Mouse (Mus musculus) kidney, adult 18-20 months (tissue): ENCODE measurements at regions not wholly inside any gene's neighbourhood (a gene's known extent, or its start where the extent isn't known, plus 50 kb on each side); places are given as distances from the start of the nearest gene placed in this dataset.

Source experiments
- DNase-seq: peaks from one replicate; pipeline ENCODE4 v3.0.0; 2021

DNA sequence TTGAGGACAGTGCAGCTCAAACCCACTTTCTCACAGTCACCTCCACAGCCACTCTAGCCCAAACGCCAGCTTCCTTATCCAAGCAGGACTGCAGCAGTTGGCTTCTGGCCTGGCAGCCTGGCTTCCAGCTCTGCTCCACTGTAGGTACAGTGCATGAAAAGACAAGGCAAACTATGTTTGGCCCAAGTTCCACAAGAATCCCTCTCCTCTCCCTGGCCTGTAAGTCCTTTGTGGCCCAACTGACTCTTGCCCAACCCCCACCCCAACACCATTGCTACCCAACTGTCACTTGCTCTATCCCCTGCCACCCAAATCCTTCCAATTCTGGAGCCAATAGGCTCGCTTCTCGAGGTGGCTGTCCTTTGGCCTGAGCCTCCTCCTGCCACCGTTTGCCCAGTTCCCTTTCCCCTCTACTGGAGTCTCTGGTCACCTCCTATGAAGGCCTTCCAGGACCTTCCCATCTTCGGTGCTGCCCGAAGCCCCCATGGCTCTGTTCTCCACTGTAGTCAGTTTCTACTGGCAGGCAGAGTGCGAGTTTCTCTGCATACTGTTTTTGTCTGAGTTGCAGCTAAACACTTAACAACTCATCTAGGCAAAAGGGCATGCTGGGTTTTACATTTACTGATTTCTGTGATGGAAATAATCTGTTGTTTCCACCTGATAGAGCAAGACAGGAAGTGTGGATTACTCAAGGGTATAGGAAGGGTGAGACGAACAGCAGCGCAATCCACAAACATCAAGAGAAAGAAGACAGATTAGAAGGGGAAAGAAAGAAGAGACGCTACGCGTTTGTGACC, 84.4 kb upstream of the Ptpn1 start:
- DNase-seq: peak; percentile 61

DNA sequence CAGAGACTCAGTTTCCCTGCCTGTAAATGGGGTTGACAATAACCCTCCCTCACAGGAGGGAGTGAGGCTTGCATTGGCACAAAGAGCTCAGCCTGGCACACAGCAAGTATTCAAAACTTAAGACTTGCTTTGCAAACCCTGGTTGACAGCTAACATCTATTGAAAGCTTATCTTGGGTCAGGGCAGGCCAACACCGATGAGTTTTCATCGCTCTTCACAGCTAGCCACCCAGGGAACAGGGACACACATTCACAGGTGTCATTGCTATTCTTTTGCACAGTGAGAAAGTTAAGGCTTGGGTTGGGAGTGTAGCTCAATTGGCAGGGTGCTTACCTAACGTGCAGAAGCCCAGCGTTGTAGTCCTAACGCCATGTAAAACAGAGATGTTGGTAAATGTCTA, 86.5 kb upstream of the Ptpn1 start:
- no peak for DNase-seq

GRCm38 (mm10) chr2:167844556-167844955, 87.3 kb upstream of the Ptpn1 start:
- peak; percentile 85 for DNase-seq

DNA sequence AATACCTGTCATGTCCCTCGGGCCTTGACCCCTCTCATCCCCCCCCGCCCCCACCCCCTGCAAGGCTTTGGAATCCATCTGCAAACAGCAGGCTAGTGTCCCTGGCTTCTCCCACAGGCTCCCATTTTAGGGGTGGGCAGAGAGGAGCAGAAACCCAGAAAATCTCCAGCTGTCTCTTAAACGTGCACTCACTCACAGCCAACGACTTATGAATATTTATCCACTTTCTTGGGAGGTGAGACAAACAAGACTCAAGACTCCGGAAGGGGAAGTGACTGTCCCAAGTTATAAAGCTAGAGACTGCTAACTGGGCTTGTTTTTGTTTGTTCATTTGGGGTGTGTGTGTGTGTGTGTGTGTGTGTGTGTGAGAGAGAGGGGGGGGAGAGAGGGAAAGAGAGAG, 87.9 kb upstream of the Ptpn1 start:
- DNase-seq: no peak

DNA sequence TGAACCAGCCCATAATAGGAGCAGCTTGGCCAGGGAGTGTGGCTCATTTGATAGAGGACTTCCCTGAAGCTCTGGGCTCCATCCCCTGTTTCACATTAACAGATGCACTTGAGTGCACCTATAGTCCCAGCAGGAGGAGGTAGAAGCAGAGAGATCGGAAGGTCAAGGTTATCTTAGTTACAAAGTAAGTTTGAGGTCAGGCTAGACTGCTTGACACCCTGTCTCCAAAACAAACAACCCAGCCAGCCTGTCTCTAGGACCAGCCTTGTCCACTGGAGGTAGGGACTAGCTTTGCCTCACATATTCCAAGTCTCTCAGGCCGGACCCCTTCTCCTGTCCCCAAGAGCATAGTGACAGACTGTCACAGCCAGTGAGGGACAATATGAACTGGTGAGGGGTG, 88.9 kb upstream of the Ptpn1 start:
- DNase-seq: no peak

- DNase-seq: no peak
Measured at GRCm38 (mm10) chr2:167842473-167842872, 89.4 kb upstream of the Ptpn1 start.

GRCm38 (mm10) chr2:167841339-167842240, 90.3 kb upstream of the Ptpn1 start:
- DNase-seq: no peak

DNA sequence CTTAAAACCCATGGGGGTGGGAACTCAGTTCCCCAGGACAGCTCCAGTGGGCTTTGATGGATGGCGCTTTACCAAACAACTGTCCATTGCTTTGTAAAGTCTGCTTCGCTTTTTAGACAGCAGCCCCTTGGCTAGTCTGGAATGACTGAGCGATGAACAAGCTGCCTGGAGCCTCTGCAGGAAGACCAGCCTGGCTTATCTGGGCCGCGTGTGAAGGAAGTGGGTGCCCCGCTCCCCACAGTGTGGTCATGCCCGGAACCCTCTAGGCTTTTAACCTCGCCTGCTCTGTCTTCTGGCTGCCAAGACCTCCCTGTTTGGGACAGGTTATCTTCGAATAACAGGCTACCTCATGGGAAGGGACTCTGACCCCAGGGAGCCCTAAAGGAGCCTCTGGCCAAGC, 91.5 kb upstream of the Ptpn1 start:
- no peak for DNase-seq

GRCm38 (mm10) chr2:167839324-167839981, 92.4 kb upstream of the Ptpn1 start:
- DNase-seq: no peak

GRCm38 (mm10) chr2:167837596-167837995, 94.3 kb upstream of the Ptpn1 start:
- no peak for DNase-seq

- no peak for DNase-seq
Measured at GRCm38 (mm10) chr2:167836611-167837010, 95.2 kb upstream of the Ptpn1 start.

GRCm38 (mm10) chr2:167834605-167835004, 97.3 kb upstream of the Ptpn1 start:
- peak; percentile 52 for DNase-seq

DNA sequence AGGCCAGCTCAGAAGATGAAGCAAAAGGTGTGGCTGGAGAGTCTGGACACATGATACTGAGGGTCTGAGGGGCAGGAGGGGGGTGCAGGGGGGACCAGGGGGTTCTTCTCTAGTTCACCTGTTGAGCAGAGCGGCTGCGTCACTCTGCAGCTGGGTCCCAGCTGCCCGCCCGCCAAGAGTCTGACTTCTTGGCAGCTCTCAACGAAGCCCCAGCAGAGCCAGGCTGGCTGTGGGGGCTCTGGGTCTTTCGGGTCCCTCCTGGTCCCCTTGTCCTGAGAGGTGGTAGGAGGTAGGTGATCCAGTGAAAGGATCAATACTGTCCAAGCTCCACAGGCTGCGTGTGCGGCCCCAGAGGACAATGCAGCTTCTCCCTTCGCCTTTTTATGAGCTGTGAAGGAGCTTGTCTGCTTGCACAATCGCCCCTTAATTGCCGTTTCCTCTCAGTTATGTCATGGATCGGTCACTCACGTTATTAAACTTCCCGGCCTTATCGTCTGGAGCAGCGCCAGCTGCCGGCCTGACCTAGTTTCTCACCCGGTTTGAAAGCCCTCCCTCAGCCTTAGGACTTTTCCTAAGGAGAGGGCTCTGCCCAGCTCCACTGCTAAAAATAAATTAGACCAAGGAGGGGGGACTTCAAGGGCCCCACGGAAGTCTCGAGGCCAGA, 98.4 kb upstream of the Ptpn1 start:
- peak; percentile 82 for DNase-seq

GRCm38 (mm10) chr2:167831076-167832039, 100.5 kb upstream of the Ptpn1 start:
- no peak for DNase-seq

DNA sequence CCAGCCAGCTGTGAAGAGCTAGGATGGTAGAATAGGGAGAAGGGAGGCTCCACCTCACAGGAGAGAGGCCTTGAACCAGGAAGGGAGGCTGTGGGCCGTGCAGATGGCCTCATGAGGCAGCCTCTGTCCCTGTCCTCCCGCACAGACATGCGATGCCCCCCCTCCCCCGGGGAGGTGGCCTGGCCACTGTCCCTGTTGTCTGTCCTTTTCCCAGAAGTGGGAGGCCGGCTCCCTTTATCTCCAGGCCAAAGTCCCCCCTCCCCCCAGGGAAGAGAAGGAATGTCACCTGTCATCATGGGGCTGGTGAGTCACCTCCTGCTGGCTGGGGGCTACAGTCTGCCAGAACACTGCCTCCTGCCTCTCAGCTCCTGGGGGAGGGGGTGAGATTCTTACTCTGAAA, 103.6 kb upstream of the Ptpn1 start:
- DNase-seq: no peak

DNA sequence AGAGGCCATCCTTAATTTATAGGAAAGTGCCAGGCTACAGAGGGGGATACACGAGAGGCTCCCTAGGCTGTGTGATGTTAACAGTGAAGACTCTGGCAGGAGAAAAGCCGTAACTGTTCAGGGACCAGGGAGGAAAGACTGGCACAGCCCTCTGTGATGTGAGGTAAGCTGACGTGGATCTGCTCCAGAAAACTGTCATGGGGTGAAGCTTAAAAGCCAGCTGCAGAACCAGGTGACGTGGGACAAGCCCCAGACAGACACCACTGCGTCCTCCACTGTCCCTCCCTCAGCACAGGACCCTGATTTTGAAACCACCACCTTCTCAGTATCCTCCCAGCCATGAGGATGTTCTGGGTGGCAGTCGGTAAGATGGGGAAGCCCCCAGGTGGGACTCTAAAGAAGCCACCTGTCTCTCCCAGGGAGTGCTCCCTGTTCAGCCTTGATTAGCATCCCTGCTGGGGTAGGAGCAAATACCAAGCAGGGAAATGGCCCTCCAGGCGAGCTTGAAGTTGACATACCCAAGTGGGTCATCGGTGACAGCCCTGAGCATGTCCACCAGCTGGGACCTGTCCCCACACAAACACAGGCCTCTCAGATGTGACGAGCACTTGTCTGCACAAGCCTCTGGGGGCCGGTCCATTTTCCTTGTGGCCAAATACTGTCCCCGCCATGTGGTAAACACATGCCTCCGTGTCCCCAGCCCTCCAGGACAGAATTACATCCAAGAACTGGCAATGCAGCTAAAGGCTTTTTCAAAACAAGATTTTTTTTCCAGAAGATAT, 104.7 kb upstream of the Ptpn1 start:
- DNase-seq: no peak

DNA sequence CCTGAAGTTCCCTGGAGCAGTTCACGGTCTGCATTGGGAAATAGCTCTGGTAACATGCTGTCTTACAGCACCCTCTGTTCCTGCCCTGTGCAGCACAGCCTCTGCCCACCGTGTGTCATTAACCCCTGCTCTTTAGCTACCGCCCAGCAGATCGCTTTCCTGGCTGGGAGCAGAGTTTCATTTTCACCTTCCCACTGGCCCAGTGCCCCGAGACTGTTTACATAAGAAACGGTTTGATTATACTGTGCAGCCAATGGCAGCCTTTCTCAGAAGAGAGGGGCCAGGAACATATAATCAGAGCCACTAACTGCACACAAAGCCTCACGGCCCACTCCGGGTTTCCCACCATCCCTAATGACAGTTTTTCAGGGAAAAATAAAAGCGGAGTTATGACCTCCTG, 108.3 kb upstream of the Ptpn1 start:
- peak; percentile 83 for DNase-seq

DNA sequence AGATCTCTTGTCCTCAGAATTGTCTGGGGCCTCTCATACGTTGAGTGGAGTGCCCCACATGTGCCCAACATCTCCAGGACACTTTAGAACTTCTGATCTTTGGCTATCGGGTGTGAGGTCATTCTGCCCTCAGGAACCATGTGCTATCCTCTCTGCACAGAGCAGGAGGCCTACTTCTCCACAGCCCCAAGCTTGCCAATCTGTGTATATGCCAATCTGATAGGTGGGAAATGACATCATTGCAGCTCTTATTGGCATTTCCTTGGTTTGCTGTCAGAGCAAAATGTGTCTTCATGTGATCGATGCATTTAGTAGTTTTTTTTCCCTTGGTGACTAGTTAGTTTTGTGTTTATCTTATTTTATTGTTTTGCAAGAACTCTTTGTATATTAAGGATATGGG, 108.8 kb upstream of the Ptpn1 start:
- DNase-seq: no peak

DNA sequence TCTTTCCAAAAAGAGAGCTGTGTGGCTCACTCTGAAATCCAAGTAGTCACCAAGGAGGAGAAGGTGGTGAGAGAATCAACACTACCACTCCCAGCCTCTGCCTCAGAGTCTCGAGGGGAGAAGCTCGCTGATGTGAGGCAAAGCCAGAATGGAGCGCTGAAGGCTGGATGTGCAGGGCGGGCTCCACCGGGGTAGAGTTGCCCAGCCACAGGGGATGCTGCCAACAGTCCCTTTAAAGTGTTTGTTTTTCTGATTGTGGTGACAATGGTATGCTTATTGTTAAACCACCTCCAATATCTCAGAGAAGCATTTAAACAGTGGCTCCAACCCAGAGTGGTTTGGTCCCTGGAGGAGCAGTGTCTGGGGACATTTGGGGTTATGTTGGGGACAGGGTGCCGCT, 110.7 kb upstream of the Ptpn1 start:
- no peak for DNase-seq

GRCm38 (mm10) chr2:167818799-167819198, 113.1 kb upstream of the Ptpn1 start:
- DNase-seq: no peak

DNA sequence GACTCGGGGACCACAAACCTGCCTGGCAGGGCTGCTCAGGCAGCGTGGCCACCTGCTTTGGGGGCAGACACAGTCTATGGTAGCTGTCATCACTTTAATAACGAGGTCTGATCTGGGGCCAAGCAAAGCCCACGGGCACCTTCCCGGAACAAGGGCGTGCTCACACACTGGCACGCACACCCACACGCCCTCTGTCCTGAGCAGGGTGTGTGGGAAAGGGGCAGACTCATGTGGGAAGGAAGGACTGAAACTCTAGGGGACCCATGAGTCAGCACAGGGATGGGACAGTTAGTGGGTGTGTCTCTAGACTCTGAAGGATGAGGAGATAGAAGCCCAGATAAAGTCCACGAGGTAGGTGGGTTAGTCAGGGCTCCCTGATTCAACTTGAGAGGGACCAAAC, 114.8 kb upstream of the Ptpn1 start:
- no peak for DNase-seq
